Mouse (Mus musculus) MEL (cell line): ENCODE data around the gene Sowahb. TPM values are rescaled to one million over a fixed set of nuclear protein-coding genes. Genes with fewer than 3 reads are reported as not detected.

Experiments
- DNase-seq: peaks from one replicate; pipeline ENCODE4 v3.0.0; 2011; ENCODE audit warnings: low read depth, low spot score
- H3K27ac ChIP-seq: 2 replicates; pipeline ENCODE4 v1.5.1; 2012; ENCODE audit warnings: low read depth, mild to moderate bottlenecking, control low read depth, low read length, moderate library complexity; ENCODE audit not compliant: control insufficient read depth
- H3K27me3 ChIP-seq, 2 experiments: fragments of 150-350 bp in 1 of 2; sonication (generic) in 1 of 2; 2 replicates each; pipeline ENCODE4 v1.6.1; 2012; ENCODE audit warnings: low read length in 2 of 2, mild to moderate bottlenecking in 2 of 2, improper control_type of control experiment in 1 of 2, moderate library complexity in 1 of 2; ENCODE audit not compliant: insufficient read depth in 2 of 2, control insufficient read depth in 1 of 2
- H3K36me3 ChIP-seq, 2 experiments: 2 replicates each; pipeline ENCODE4 v1.6.1; 2012 to 2014; ENCODE audit warnings: low read length in 2 of 2, improper control_type of control experiment in 1 of 2, inconsistent platforms in 1 of 2, mild to moderate bottlenecking in 1 of 2; ENCODE audit not compliant: insufficient read depth in 2 of 2, control insufficient read depth in 1 of 2
- H3K4me1 ChIP-seq, 2 experiments: fragments of 150-350 bp in 1 of 2; sonication (generic) in 1 of 2; 2 replicates each; pipeline ENCODE4 v1.6.1; 2012; ENCODE audit warnings: low read length in 2 of 2, improper control_type of control experiment in 1 of 2, mild to moderate bottlenecking in 1 of 2; ENCODE audit not compliant: insufficient read depth in 2 of 2, control insufficient read depth in 1 of 2
- H3K4me3 ChIP-seq, 2 experiments: fragments of 150-350 bp in 1 of 2; sonication (generic) in 1 of 2; 2 replicates each; pipeline ENCODE4 v1.5.1; 2012; ENCODE audit warnings: low read depth in 2 of 2, low read length in 2 of 2, mild to moderate bottlenecking in 2 of 2, moderate library complexity in 2 of 2, control low read depth in 1 of 2, improper control_type of control experiment in 1 of 2; ENCODE audit not compliant: control insufficient read depth in 1 of 2, insufficient read depth in 1 of 2
- H3K79me2 ChIP-seq: 2 replicates; pipeline ENCODE4 v1.6.1; 2012; ENCODE audit warnings: mild to moderate bottlenecking, low read length, moderate library complexity; ENCODE audit not compliant: control insufficient read depth, poor library complexity, insufficient read depth
- H3K9ac ChIP-seq: 2 replicates; pipeline ENCODE4 v1.6.1; 2012; ENCODE audit warnings: low read depth, mild to moderate bottlenecking, control low read depth, low read length, moderate library complexity; ENCODE audit not compliant: control insufficient read depth, poor library complexity, severe bottlenecking
- H3K9me3 ChIP-seq: fragments of 150-350 bp; sonication (generic); replicated peaks from 2 replicates; pipeline ENCODE4 v1.6.1; 2012; ENCODE audit warnings: mild to moderate bottlenecking, low read length, improper control_type of control experiment, moderate library complexity; ENCODE audit not compliant: insufficient read depth
- BHLHE40 ChIP-seq: IDR thresholded peaks from 2 replicates; pipeline ENCODE4 v1.6.1; 2012; ENCODE audit warnings: low read depth, mild to moderate bottlenecking, inconsistent platforms, low read length, improper control_type of control experiment, borderline replicate concordance
- CHD2 ChIP-seq: IDR thresholded peaks from 2 replicates; pipeline ENCODE4 v1.6.1; 2011; ENCODE audit warnings: low read length, improper control_type of control experiment
- CTCF ChIP-seq, 3 experiments: IDR thresholded peaks in 2 of 3; conservative IDR thresholded peaks in 1 of 3; 2 replicates each; pipeline ENCODE4 v1.5.1; 2011 to 2012; ENCODE audit warnings: low read length in 3 of 3, low read depth in 2 of 3, mild to moderate bottlenecking in 2 of 3, improper control_type of control experiment in 1 of 3, inconsistent platforms in 1 of 3, mixed read lengths in 1 of 3, moderate library complexity in 1 of 3; ENCODE audit not compliant: control insufficient read depth in 1 of 3, insufficient read depth in 1 of 3, poor library complexity in 1 of 3, severe bottlenecking in 1 of 3
- ELF1 ChIP-seq: IDR thresholded peaks from 2 replicates; pipeline ENCODE4 v1.6.1; 2014; ENCODE audit warnings: low read depth, mild to moderate bottlenecking, inconsistent platforms, low read length, improper control_type of control experiment, moderate library complexity
- ETS1 ChIP-seq: IDR thresholded peaks from 2 replicates; pipeline ENCODE4 v1.6.1; 2012; ENCODE audit warnings: low read depth, mild to moderate bottlenecking, inconsistent platforms, low read length, improper control_type of control experiment, moderate library complexity
- GATA1 ChIP-seq: IDR thresholded peaks from 2 replicates; pipeline ENCODE4 v1.6.1; 2011; ENCODE audit warnings: low read depth, low read length, improper control_type of control experiment
- MAZ ChIP-seq: IDR thresholded peaks from 2 replicates; pipeline ENCODE4 v1.6.1; 2012; ENCODE audit warnings: low read depth, mild to moderate bottlenecking, inconsistent platforms, low read length, improper control_type of control experiment
- MXI1 ChIP-seq: IDR thresholded peaks from 2 replicates; pipeline ENCODE4 v1.6.1; 2011; ENCODE audit warnings: mild to moderate bottlenecking, low read depth, low read length, improper control_type of control experiment
- MYB ChIP-seq: IDR thresholded peaks from 2 replicates; pipeline ENCODE4 v1.6.1; 2011; ENCODE audit warnings: mild to moderate bottlenecking, low read depth, low read length, improper control_type of control experiment
- NRF1 ChIP-seq: IDR thresholded peaks from 2 replicates; pipeline ENCODE4 v1.6.1; 2014; ENCODE audit warnings: low read depth, mild to moderate bottlenecking, inconsistent platforms, low read length, improper control_type of control experiment, moderate library complexity; ENCODE audit not compliant: poor library complexity, insufficient read depth, severe bottlenecking
- POLR2AphosphoS2 ChIP-seq: IDR thresholded peaks from 2 replicates; pipeline ENCODE4 v1.6.1; 2011; ENCODE audit warnings: low read length, improper control_type of control experiment
- POLR2AphosphoS5 ChIP-seq: IDR thresholded peaks from 2 replicates; pipeline ENCODE4 v1.6.1; 2012; ENCODE audit warnings: low read depth, borderline replicate concordance, mild to moderate bottlenecking, inconsistent platforms, low read length, moderate library complexity, mixed read lengths
- RAD21 ChIP-seq: IDR thresholded peaks from 2 replicates; pipeline ENCODE4 v1.6.1; 2011; ENCODE audit warnings: mild to moderate bottlenecking, low read depth, low read length, improper control_type of control experiment
- TCF12 ChIP-seq: IDR thresholded peaks from 2 replicates; pipeline ENCODE4 v1.6.1; 2014; ENCODE audit warnings: low read depth, mild to moderate bottlenecking, inconsistent platforms, low read length, improper control_type of control experiment, moderate library complexity
- UBTF ChIP-seq: IDR thresholded peaks from 2 replicates; pipeline ENCODE4 v1.6.1; 2012; ENCODE audit warnings: low read depth, mild to moderate bottlenecking, inconsistent platforms, low read length, improper control_type of control experiment, moderate library complexity, borderline replicate concordance; ENCODE audit not compliant: insufficient read depth
- USF1 ChIP-seq: IDR thresholded peaks from 2 replicates; pipeline ENCODE4 v1.6.1; 2014; ENCODE audit warnings: low read depth, mild to moderate bottlenecking, inconsistent platforms, low read length, improper control_type of control experiment, moderate library complexity
- USF2 ChIP-seq, 2 experiments: IDR thresholded peaks; 2 replicates each; pipeline ENCODE4 v1.6.1; 2011 to 2012; ENCODE audit warnings: improper control_type of control experiment in 2 of 2, low read length in 2 of 2, borderline replicate concordance in 1 of 2, inconsistent platforms in 1 of 2, low read depth in 1 of 2, mild to moderate bottlenecking in 1 of 2; ENCODE audit not compliant: insufficient read depth in 1 of 2
- ZNF384 ChIP-seq: IDR thresholded peaks from 2 replicates; pipeline ENCODE4 v1.6.1; 2012; ENCODE audit warnings: low read depth, mild to moderate bottlenecking, inconsistent platforms, low read length, improper control_type of control experiment
- polyA plus RNA-seq, 2 experiments: library from polyadenylated mRNA; stranded (reverse) in 1 of 2; unstranded in 1 of 2; fragments of >175 nt in 1 of 2; fragments of >200 nt in 1 of 2; gene quantifications; 2 replicates each; pipeline versions ENCODE4 v1.2.1 to v1.2.4; 2012; ENCODE audit warnings: low replicate concordance in 2 of 2, low read depth in 1 of 2; ENCODE audit not compliant: insufficient read length in 2 of 2, insufficient read depth in 1 of 2, missing spikeins in 1 of 2
- total RNA-seq: library from RNA; depleted of rRNA; stranded (reverse); fragments of 300-350 nt; gene quantifications from 2 replicates; pipeline ENCODE4 v1.2.3, GENCODE M21; 2012

Sowahb gene
- total and polyA plus RNA-seq, 3 experiments = not detected

GRCm38 (mm10) chr5:93030869-93031268 lies 14.0 kb downstream of the Sowahb start:
- H3K9me3 ChIP-seq = no peaks in the 10 kb centered on the region
- no peaks in the 10 kb centered on the region for H3K36me3 ChIP-seq
- H3K4me1 ChIP-seq = no peaks in the 10 kb centered on the region
- no peak overlapping the region for H3K9ac ChIP-seq
- H3K27me3 ChIP-seq = no peaks in the 10 kb centered on the region
- DNase-seq = no peak
- no peak overlapping the region for H3K27ac ChIP-seq
- TF ChIP-seq ETS1 (no peak), MAZ (no peak), POLR2AphosphoS5 (no peak), UBTF (no peak), USF2 (IDR thresholded peaks at IDR 0.05; ENCODE audit: borderline replicate concordance in 1 of 2, insufficient read depth in 1 of 2, low read depth in 1 of 2, low read length in 2 of 2) (no peak), MYB (no peak), BHLHE40 (no peak), CTCF (IDR thresholded peaks at IDR 0.05 in 2 of 3, conservative IDR thresholded peaks at IDR 0.05 in 1 of 3; ENCODE audit: control insufficient read depth in 1 of 3, insufficient read depth in 1 of 3, low read depth in 2 of 3, low read length in 3 of 3, poor library complexity in 1 of 3, severe bottlenecking in 1 of 3) (no peak), NRF1 (no peak), POLR2AphosphoS2 (no peak), USF1 (no peak), ELF1 (no peak), CHD2 (no peak), MXI1 (no peak)
- H3K79me2 ChIP-seq = no peaks in the 10 kb centered on the region
- no peak overlapping the region for H3K4me3 ChIP-seq

- no peak overlapping the region for H3K4me3 ChIP-seq
- H3K9me3 ChIP-seq = no peaks in the 10 kb centered on the region
- no peaks in the 10 kb centered on the region for H3K79me2 ChIP-seq
- TF ChIP-seq MYB (no peak), MAZ (no peak), USF1 (no peak), TCF12 (no peak), POLR2AphosphoS2 (no peak), ZNF384 (no peak), GATA1 (no peak), RAD21 (no peak), POLR2AphosphoS5 (no peak)
- no peak overlapping the region for H3K27ac ChIP-seq
- no peaks in the 10 kb centered on the region for H3K4me1 ChIP-seq
- no peaks in the 10 kb centered on the region for H3K27me3 ChIP-seq
- H3K36me3 ChIP-seq = no peaks in the 10 kb centered on the region
- no peak overlapping the region for H3K9ac ChIP-seq
- DNase-seq = no peak
Measured at GRCm38 (mm10) chr5:93030411-93030810, 14.4 kb downstream of the Sowahb start.
